Mouse (Mus musculus): ENCODE measurements around the gene 4930558K02Rik. TPM values are rescaled to one million over a fixed set of nuclear protein-coding genes. Genes with fewer than 3 reads are reported as not detected.

The 4930558K02Rik gene
- polyA plus RNA-seq, 1 experiment from 2014 or later, result not detected

GRCm38 (mm10) chr1:161920475-161921454, 58.7 kb downstream of the 4930558K02Rik start:
- 91% methylated on average over 9 of the region's 9 CpGs for WGBS
- Histone ChIP-seq H3K4me1 (ENCODE audit: control insufficient read depth, insufficient read depth, low read length) (no peaks in the 10 kb centered on the region), H3K4me3 (ENCODE audit: low read depth, low read length) (no peak overlapping the region), H3K4me2 (replicated peaks; ENCODE audit: low read depth, low read length) (no peak overlapping the region), H3K9ac (replicated peaks; ENCODE audit: low read depth, low read length) (no peak overlapping the region), H3K9me3 (ENCODE audit: control insufficient read depth, low read depth, low read length) (no peaks in the 10 kb centered on the region), H3K27ac (ENCODE audit: low read length) (no peak overlapping the region), H3K36me3 (ENCODE audit: control insufficient read depth, insufficient read depth, low read length) (no peaks in the 10 kb centered on the region), H3K27me3 (ENCODE audit: control insufficient read depth, insufficient read depth, low read length) (no peaks in the 10 kb centered on the region)
- ATAC-seq (ENCODE audit: insufficient number of reproducible peaks, insufficient read depth, low FRiP score, low read depth), result no peak

- H3K4me3 ChIP-seq (ENCODE audit: low read depth, low read length), result no peak overlapping the region
- H3K27ac ChIP-seq (ENCODE audit: low read length), result no peak overlapping the region
- H3K27me3 ChIP-seq (ENCODE audit: control insufficient read depth, insufficient read depth, low read length), result no peaks in the 10 kb centered on the region
- ATAC-seq (ENCODE audit: insufficient number of reproducible peaks, insufficient read depth, low FRiP score, low read depth), result no peak
- H3K4me2 ChIP-seq (replicated peaks; ENCODE audit: low read depth, low read length), result no peak overlapping the region
- no peaks in the 10 kb centered on the region for H3K36me3 ChIP-seq (ENCODE audit: control insufficient read depth, insufficient read depth, low read length)
- no peaks in the 10 kb centered on the region for H3K9me3 ChIP-seq (ENCODE audit: control insufficient read depth, low read depth, low read length)
- H3K4me1 ChIP-seq (ENCODE audit: control insufficient read depth, insufficient read depth, low read length), result no peaks in the 10 kb centered on the region
- 94% methylated on average over 2 of the region's 2 CpGs for WGBS
- H3K9ac ChIP-seq (replicated peaks; ENCODE audit: low read depth, low read length), result no peak overlapping the region
Measured at GRCm38 (mm10) chr1:161919594-161919993, 59.8 kb downstream of the 4930558K02Rik start.

- Histone ChIP-seq H3K9me3 (ENCODE audit: control insufficient read depth, low read depth, low read length) (no peaks in the 10 kb centered on the region), H3K4me2 (replicated peaks; ENCODE audit: low read depth, low read length) (no peak overlapping the region), H3K27me3 (ENCODE audit: control insufficient read depth, insufficient read depth, low read length) (no peaks in the 10 kb centered on the region), H3K9ac (replicated peaks; ENCODE audit: low read depth, low read length) (no peak overlapping the region), H3K4me3 (ENCODE audit: low read depth, low read length) (no peak overlapping the region), H3K36me3 (ENCODE audit: control insufficient read depth, insufficient read depth, low read length) (no peaks in the 10 kb centered on the region), H3K27ac (ENCODE audit: low read length) (no peak overlapping the region), H3K4me1 (ENCODE audit: control insufficient read depth, insufficient read depth, low read length) (no peaks in the 10 kb centered on the region)
- WGBS, result 53% methylated on average over 7 of the region's 7 CpGs
- ATAC-seq (ENCODE audit: insufficient number of reproducible peaks, insufficient read depth, low FRiP score, low read depth), result no peak
Measured at GRCm38 (mm10) chr1:161918682-161919372, 60.6 kb downstream of the 4930558K02Rik start.

- Histone ChIP-seq H3K36me3 (ENCODE audit: control insufficient read depth, insufficient read depth, low read length) (no peaks in the 10 kb centered on the region), H3K27me3 (ENCODE audit: control insufficient read depth, insufficient read depth, low read length) (no peaks in the 10 kb centered on the region), H3K27ac (ENCODE audit: low read length) (no peak overlapping the region), H3K4me1 (ENCODE audit: control insufficient read depth, insufficient read depth, low read length) (no peaks in the 10 kb centered on the region), H3K9ac (replicated peaks; ENCODE audit: low read depth, low read length) (no peak overlapping the region), H3K4me3 (ENCODE audit: low read depth, low read length) (no peak overlapping the region), H3K9me3 (ENCODE audit: control insufficient read depth, low read depth, low read length) (no peaks in the 10 kb centered on the region), H3K4me2 (replicated peaks; ENCODE audit: low read depth, low read length) (no peak overlapping the region)
- 81% methylated on average over 3 of the region's 3 CpGs for WGBS
- ATAC-seq (ENCODE audit: insufficient number of reproducible peaks, insufficient read depth, low FRiP score, low read depth), result no peak
Measured at GRCm38 (mm10) chr1:161917940-161918484, 61.4 kb downstream of the 4930558K02Rik start.

- Histone ChIP-seq H3K27ac (ENCODE audit: low read length) (no peak overlapping the region), H3K9ac (replicated peaks; ENCODE audit: low read depth, low read length) (no peak overlapping the region), H3K36me3 (ENCODE audit: control insufficient read depth, insufficient read depth, low read length) (no peaks in the 10 kb centered on the region), H3K4me3 (ENCODE audit: low read depth, low read length) (no peak overlapping the region), H3K4me2 (replicated peaks; ENCODE audit: low read depth, low read length) (no peak overlapping the region), H3K9me3 (ENCODE audit: control insufficient read depth, low read depth, low read length) (no peaks in the 10 kb centered on the region), H3K27me3 (ENCODE audit: control insufficient read depth, insufficient read depth, low read length) (no peaks in the 10 kb centered on the region), H3K4me1 (ENCODE audit: control insufficient read depth, insufficient read depth, low read length) (no peaks in the 10 kb centered on the region)
- 52% methylated on average over 3 of the region's 3 CpGs for WGBS
- no peak for ATAC-seq (ENCODE audit: insufficient number of reproducible peaks, insufficient read depth, low FRiP score, low read depth)
Measured at GRCm38 (mm10) chr1:161916036-161916435, 63.4 kb downstream of the 4930558K02Rik start.

- H3K9me3 ChIP-seq (ENCODE audit: control insufficient read depth, low read depth, low read length), result no peaks in the 10 kb centered on the region
- no peak for ATAC-seq (ENCODE audit: insufficient number of reproducible peaks, insufficient read depth, low FRiP score, low read depth)
- H3K36me3 ChIP-seq (ENCODE audit: control insufficient read depth, insufficient read depth, low read length), result no peaks in the 10 kb centered on the region
- H3K27ac ChIP-seq (ENCODE audit: low read length), result no peak overlapping the region
- 0 out of 2 replicates have a peak, but pooled peaks cover 3% of the 10 kb centered on the region for H3K4me1 ChIP-seq (ENCODE audit: control insufficient read depth, insufficient read depth, low read length)
- WGBS, result 53% methylated on average over 7 of the region's 7 CpGs
- H3K4me2 ChIP-seq (replicated peaks; ENCODE audit: low read depth, low read length), result no peak overlapping the region
- no peak overlapping the region for H3K9ac ChIP-seq (replicated peaks; ENCODE audit: low read depth, low read length)
- H3K27me3 ChIP-seq (ENCODE audit: control insufficient read depth, insufficient read depth, low read length), result no peaks in the 10 kb centered on the region
- H3K4me3 ChIP-seq (ENCODE audit: low read depth, low read length), result no peak overlapping the region
Measured at GRCm38 (mm10) chr1:161913648-161913984, 65.8 kb downstream of the 4930558K02Rik start.

GRCm38 (mm10) chr1:161912940-161913647, 66.3 kb downstream of the 4930558K02Rik start:
- Histone ChIP-seq H3K9me3 (ENCODE audit: control insufficient read depth, low read depth, low read length) (no peaks in the 10 kb centered on the region), H3K4me2 (replicated peaks; ENCODE audit: low read depth, low read length) (no peak overlapping the region), H3K4me1 (ENCODE audit: control insufficient read depth, insufficient read depth, low read length) (0 out of 2 replicates have a peak, but pooled peaks cover 5% of the 10 kb centered on the region), H3K27ac (ENCODE audit: low read length) (no peak overlapping the region), H3K36me3 (ENCODE audit: control insufficient read depth, insufficient read depth, low read length) (no peaks in the 10 kb centered on the region), H3K9ac (replicated peaks; ENCODE audit: low read depth, low read length) (no peak overlapping the region), H3K4me3 (ENCODE audit: low read depth, low read length) (no peak overlapping the region), H3K27me3 (ENCODE audit: control insufficient read depth, insufficient read depth, low read length) (no peaks in the 10 kb centered on the region)
- ATAC-seq (ENCODE audit: insufficient number of reproducible peaks, insufficient read depth, low FRiP score, low read depth), result no peak
- 26% methylated on average over 4 of the region's 4 CpGs for WGBS

- Histone ChIP-seq H3K9ac (replicated peaks; ENCODE audit: low read depth, low read length) (no peak overlapping the region), H3K36me3 (ENCODE audit: control insufficient read depth, insufficient read depth, low read length) (no peaks in the 10 kb centered on the region), H3K9me3 (ENCODE audit: control insufficient read depth, low read depth, low read length) (no peaks in the 10 kb centered on the region), H3K4me2 (replicated peaks; ENCODE audit: low read depth, low read length) (no peak overlapping the region), H3K27ac (ENCODE audit: low read length) (no peak overlapping the region), H3K4me1 (ENCODE audit: control insufficient read depth, insufficient read depth, low read length) (0 out of 2 replicates have a peak, but pooled peaks cover 7% of the 10 kb centered on the region), H3K27me3 (ENCODE audit: control insufficient read depth, insufficient read depth, low read length) (no peaks in the 10 kb centered on the region), H3K4me3 (ENCODE audit: low read depth, low read length) (no peak overlapping the region)
- WGBS, result 70% methylated on average over 8 of the region's 8 CpGs
- ATAC-seq (ENCODE audit: insufficient number of reproducible peaks, insufficient read depth, low FRiP score, low read depth), result no peak
Measured at GRCm38 (mm10) chr1:161909074-161909473, 70.4 kb downstream of the 4930558K02Rik start.
